Mouse (Mus musculus) lung, postnatal 10 days (tissue): ENCODE data around the gene Zfp296.
"Not testable (repeated sequence)": the region's sequence is repeated elsewhere in the genome, so short reads cannot be mapped to it uniquely, and the experiment has no call there.

ENCODE experiments used
- DNase-seq: peaks from one replicate; pipeline ENCODE4 v3.0.0; 2021

The Zfp296 gene

DNA sequence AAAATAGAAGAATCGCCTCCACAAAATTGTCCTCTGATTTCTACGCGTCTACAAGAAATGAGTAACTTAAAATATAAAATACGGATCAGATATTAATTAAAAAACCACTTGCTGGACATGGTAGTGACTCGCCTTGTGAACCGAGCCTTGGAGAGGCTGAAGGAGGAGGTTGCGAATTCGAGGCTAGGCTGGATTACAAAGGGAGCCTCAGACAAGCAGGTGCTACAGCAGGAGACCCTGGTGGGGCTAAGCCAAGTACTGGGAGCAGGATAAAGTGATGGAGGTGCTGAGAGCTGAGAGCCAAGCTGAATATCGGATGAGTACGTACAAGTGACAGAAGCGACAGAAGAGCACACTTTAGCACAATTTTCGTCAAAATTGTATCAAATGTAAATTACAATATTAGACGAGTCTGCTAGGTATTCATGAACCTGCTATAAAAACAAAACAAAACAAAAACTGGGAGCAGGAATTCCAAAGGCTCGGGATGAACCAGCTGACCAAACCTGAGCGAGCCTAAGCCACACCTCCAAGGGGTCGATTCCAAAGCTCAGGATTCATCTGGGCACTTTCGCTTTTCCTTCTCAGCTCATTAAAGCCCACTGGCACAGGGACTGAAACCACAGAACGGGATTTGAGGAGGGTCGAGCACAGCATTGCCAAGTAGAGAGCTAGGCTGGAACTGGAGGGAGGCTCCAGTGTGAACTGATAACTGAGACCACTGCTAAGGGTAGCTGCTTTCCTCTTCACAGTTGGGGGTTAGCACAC, 14.3 kb upstream of the Zfp296 start, which contains the start of gene Ppp1r37:
TSS of gene Ppp1r37 (minus strand) at position 434 of the 768 bp plus-strand sequence.
- DNase-seq = peak; percentile 68

DNA sequence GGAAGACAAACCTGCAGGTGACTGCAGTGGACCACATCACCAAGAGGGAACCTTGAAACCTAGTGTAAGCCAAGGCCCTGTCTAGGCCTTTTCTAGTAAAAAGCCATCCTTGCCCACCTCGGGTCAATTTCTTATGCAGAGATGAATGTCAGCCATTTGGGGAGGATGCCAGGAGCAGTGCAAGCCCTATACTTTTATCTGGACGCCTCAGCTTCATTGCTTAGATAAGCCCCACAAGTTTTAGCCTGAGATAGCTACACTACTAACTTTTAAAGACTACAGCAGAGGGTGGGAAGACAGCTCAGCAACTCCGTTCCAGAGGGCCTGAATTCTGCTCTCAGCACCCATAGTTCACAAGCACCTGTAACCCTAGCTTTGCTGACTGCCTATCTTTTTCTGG, 13.2 kb upstream of the Zfp296 start:
- DNase-seq = no peak

DNA sequence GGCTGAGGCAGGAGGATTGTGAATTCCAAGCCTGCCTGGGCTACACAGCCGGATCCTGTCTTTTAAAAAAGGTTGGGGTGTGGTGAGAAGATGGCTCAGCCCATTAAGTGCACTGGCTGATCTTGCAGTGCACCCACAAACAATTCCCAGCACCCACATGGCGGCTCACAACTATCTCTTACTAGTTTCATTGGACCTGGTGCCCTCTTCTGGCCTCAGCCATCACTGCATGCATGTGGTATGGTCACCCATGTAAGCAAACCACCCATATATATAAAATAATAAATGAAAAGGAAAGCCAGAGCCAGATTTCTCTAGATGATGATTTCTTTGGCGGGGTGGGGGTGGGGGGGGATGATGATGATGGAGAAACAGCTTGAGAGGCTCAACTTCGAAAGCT, 12.6 kb upstream of the Zfp296 start:
- DNase-seq = peak; percentile 42

DNA sequence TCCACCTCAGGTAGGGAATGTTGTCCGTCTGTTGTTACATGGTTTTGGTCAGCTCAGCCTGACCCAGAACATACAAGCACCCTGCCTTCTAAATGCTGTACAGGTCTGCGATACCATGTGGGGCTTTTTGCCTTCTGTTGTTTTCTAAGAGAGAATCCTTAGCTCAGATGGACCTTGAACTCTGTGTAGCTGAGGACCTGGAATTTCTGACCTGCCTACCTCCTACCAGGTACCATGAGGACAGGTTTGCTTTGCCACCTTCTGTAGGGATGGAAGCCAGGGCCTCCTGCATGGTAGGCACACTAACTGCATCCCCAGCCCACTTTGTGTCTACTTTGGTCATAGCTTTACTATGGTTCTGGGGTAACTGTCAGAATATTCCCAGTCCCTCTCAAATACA, 11.3 kb upstream of the Zfp296 start:
- DNase-seq = no peak

DNA sequence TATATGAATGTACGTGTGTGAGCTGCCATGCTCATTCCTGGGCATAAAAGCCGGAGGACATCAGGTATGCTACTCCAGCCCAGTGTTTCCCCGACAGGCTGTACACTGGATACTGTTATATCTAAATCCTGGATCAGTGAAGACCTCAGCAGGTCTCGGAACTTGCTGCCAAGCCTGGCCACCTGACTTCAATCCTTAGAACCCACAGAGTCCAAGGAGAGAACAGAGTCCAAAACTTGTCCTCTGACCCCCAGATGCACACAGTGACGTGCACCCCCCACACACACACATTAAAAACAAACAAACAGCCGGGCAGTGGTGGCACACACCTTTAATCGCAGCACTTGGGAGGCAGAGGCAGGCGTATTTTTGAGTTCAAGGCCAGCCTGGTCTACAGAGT, 9.7 kb upstream of the Zfp296 start:
- DNase-seq = no peak

DNA sequence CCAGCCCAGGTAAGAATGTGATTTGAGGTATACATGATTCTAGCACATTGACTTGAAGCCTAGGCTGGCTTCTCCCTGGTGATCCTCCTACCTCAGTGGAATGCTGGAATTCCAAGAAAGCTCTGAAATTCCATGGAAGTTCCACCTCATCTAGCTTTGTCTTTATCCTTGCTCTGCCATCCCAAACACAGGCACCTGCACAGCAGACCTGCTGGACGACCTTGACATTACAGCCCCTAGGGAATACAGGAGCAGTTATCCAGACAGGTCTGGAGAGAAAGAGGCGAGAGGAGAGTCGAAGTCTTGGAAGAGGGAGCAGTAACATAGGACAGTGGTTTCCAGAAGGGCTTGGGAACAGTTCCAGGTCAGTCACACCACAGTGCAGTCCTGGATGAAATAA, 7.4 kb upstream of the Zfp296 start:
- DNase-seq = no peak

DNA sequence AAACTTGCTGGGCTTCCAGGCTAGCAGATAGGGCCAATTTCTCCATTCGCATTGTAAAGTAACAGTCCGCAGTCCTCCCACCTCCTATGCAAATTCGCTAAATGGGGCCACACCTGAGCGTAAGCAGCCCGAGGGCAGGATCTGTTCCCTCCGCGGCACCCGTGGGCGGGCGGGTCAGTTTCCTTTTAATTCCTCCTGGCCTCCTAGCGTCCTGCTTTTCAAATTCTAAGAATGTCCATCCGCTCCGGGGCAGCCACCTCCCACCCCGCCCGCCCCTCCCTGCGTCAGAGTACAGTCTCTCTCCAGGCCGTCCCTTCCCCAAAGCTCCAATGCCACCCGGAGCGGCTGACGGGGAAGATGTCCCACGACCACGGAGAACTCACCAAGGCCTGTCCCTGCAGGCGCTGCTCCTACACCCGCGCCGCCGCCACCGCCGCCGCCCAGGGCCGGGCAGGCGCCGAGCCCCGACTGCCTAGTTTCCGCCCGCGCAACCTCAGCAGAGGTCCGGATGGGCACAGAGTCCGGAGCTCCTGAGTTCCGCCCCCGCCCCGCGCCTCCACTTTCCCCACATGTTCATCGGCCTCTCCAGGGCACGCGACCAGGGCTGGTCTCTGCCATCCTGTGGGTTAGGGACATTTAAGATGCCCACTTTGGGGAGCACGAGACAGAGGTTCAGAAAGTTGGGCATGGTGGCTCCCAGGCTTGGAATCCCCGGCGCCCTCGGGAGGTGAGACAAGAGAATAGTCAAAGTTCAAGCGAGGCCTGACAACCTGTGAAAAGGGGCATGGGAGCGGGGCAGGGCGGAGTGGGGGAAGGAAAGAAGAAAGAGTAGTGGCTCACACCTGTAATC, 3.9 kb upstream of the Zfp296 start:
- peak; percentile 90 for DNase-seq

DNA sequence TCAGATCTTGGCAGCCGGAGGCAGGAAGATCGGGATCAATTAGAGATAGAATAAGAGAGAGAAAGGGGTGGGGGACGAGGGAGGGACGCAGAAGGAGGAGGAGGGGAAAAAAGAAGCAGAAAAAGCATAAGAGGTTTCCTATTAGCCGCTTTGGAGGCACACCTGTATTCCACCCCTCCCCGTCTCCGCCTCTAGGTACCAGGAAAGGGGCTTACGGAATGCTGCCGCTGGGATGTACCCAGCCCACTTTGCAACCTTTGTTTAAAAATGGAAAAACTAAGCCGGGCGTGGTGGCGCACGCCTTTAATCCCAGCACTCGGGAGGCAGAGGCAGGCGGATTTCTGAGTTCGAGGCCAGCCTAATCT, 3.3 kb upstream of the Zfp296 start:
- DNase-seq = no peak

DNA sequence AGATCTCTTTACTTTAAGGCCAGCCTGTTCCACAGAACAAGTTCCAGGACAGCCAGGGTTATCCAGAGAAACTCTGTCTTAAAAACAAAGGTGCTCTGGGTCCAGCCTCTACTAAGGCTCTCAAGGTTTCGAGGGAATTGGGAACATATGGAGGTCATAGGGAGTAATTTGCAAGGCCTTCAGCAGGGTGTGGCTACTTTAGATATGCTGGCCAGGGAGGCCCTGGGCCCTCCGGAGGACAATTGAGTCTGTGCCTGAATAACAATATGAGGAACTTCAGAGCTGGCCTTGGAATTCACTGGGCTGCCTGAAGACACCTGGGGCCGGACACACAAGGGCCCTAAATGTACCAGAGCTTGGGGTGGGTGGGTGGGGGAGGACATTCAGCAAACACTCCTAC, 1.5 kb upstream of the Zfp296 start:
- DNase-seq = no peak

DNA sequence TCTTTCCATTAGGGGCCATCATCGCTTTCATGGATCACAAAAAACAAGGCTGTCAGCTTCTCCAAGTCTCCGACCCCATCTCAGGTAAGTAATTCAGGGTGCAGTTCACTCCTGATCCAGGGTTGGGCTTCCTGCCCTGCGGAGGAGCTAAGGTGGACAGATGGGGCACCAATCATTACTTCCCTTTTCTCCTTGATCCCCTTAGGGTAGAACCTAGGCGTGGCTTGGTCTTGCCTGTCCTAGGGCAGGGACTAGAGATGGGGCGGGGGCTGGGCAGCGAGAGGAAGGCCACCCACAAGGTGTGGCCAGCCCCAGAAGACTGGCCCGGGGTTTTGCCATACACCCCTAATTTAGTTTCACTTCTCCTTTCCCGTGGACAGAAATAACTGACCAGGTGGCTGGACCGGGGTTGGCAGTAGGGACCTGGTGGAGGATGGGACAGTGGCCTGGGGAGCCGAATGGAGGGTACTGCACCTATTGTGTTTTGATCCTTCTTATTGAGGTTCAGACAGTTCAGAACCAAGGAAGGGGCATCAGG, 859 bp downstream of the Zfp296 start:
- DNase-seq = no peak

DNA sequence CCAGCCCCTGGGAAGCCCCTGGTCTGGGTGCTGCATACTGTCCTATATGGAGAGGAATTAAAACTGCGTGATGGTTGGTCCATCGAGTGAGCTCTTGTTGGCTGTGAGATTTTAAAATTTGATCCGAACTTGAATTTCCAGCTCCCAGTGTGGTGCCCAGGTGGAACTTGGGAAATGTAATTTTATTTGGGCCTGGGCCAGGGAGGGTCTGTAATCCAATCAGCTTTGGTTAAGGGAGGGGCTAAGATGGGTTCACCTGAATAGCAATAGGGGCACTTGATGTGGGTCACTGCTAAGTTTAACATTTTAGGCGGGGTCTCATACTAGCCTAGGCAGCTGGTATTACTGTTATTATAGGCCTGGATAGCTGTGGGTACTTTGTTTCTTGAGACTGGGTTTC, 1.3 kb downstream of the Zfp296 start:
- DNase-seq = no peak

DNA sequence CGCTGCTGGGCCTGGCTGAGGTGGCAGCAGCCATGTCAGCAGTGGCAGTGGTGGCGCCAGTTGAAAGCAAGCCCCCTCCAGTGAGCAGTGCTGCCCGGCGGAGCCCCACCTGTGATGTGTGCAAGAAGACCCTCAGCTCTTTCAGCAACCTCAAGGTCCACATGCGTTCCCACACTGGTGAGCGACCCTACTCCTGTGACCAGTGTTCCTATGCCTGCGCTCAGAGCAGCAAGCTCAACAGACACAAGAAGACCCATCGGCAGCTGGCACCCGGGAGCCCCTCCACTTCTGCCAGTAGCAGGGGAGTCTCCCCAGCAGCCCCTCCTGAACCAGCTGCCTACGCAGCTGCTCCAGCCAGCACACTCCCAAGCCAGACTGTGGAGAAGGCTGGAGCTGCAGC, 2.7 kb downstream of the Zfp296 start:
- DNase-seq = no peak

DNA sequence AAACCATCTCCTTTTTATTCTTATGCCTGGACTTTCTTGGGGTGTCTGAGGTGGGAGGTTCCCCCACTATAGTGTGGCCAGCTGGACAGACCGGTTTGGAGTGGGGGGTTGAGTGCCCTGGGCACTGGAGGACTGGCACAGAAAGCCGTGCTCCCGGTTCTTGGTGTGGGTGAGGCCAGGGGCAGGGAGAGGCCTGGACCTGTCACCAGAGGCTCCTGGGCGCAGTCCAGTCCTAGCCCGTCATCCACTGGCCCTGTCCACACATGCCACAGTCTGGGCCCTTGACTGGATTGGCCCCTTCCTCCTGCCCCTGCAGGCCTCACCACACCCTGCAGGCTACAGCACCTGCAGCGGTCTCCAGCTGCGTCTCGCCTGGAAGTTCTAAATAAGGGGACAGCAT, 3.5 kb downstream of the Zfp296 start:
- peak; percentile 72 for DNase-seq

DNA sequence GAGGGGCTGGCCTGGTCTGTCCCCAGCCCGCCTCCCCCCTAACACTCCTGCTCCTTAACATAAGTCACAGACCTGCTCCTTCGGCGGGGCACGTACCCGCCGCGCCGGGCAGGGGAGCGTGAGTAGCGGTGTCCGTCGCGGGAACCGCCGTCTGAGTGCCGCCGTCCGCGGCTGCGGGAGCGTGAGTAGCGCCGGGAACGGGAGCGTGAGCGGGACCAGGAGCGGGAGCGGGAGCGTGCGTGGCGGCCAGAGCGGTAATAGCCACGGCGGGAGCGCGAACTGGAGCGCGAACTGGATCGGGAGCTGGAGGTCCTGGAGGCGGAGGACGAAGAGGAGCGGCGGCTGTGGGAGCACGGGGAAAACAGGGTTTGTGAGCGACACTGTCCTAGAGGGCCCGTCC, 9.2 kb downstream of the Zfp296 start:
- no peak for DNase-seq

DNA sequence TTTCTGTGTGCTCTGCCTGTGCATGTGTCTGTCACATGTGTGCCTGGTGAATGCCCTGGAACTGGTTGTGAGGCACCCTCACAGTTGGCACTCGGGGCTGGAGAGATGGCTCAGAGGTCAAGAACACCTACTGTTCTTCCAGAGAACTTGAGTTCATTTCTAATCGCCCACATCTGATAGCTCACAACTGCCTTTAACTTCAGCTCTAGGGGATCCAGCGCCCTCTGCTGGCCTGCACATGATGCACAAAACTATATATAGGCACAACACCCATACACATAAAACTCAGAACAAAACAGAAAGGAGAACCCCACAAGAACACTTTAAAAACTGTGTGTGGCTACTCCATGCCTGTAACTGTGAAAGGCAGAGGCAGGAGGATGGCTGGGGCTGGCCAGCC, 12.1 kb downstream of the Zfp296 start:
- DNase-seq = peak; percentile 67

DNA sequence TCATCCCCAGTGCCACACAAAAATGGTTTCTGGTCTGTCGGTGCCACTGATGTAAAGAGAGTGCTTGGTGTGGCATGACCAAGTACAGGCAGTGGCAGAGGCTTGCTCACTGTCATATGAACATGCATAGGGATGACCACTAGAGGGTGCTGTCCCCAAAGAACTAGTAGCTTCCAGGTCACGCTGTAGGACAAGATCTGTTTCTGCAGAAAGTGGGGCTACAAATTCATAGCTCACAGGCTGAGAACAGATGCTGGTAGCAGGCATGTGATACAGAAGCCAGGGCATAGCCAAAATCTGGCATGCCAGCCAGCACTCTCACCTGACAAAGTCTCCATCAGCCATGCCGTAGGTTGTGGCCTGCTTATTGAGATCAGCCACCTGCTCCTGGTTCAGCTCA, 12.8 kb downstream of the Zfp296 start:
- peak; percentile 89 for DNase-seq

DNA sequence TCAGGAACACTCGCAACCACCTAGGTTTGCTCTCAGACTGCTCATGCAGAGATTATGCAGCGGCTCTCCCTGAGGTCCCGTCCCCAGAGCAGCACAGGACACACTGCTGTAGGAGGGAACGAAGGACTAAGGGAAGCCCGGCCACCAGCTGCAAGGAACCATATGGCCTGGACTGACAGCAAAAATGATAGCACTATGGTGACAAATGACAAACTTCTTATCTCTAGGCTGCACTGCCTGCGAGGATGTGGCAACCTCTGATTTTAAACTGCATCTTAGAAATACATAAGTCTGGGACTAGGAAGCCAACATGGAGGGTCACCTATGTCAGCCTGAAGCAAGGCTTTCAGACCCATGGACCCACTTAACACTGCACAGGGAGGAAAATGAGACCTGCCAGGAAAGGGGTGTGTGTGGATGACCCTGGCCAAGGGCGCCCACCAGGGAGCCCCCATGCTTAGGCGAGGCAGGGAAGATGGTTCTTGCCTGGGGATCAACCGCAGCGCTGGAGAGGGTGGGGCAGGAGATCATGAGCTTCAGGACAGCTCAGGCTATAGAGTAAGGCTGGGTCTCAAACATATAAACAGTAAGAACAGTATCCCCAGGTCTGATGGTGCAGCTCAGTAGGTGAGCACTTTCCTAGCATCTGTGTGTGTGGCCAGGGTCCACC, 16.1 kb downstream of the Zfp296 start:
- DNase-seq = no peak

DNA sequence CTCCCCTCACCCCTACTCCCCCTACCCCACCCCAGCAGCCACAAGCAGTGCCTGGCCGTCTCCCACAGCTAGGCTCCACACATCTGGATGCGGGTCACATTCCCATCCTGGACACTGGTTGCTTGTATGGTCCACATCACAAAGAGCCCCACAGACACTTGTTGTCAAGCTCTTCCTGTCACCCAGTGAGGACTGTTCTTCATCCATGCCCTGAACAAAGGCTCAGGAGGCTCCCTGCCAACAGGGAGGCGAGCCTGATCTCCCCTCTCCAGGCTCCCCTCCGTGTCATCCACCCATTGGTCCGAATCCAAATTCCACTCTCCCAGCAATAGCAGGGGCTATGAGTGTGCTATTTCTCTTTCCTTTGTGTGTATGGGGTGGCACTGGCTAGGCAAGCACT, 23.5 kb downstream of the Zfp296 start:
- DNase-seq = no peak

DNA sequence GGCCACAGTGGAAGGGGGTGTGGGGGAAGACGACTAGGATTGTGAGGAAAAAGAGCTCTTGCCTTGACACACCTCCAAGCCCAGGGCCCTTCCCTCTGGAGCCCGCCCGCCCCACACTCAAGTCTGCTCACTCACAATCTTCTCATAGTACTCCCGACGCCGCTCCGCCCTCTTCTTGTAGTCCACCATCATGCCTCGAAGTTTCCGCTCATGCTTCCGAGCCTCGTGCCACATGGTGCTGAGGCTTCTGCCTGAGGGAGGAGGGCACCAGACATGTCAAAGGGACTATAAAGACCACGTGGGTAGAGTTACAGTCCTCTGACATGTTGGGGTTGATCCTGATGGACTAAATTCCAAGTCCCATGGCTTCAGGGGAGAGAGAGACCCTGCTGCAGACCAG, 26.0 kb downstream of the Zfp296 start:
- DNase-seq = no peak

DNA sequence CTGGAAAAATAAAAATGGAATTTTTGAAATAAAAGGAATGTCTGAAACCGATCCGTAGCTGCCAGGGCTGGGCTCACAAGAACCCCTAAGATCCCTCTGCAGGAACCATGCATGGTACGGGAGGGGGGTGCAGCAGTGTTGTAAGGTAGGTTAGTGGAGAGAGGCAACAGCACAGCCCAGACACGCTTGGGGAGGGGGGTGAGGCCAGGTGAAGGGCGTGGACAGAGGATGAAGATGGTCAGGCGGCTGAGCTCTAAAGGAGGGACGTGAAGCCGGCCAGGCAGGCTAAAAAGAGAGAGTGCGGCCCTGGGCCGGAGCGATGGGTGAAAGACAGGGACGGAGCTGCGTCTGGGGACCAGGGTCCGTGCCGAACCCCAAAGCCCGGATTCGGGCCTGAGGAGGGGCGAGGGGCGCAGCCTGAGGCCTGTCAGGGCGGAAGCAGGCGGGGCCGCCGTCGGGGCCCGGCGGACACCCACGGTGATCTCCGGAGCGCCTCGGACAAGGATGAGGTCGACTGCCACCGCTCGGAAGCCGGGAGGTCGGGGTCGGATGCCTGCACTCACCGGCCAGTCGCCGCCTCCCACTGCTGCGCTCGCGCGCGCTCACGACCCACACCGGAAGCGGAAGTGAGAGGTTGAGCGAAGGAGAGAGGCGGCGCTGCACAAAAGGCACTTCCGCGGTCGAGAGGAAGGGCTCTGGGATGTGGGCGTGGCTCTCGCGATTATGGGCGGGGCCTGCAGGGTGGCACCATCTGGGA, 26.9 kb downstream of the Zfp296 start, which contains the start of gene Clasrp:
TSS of gene Clasrp (minus strand) at position 638 of the 757 bp plus-strand sequence.
- peak; percentile 99 for DNase-seq

DNA sequence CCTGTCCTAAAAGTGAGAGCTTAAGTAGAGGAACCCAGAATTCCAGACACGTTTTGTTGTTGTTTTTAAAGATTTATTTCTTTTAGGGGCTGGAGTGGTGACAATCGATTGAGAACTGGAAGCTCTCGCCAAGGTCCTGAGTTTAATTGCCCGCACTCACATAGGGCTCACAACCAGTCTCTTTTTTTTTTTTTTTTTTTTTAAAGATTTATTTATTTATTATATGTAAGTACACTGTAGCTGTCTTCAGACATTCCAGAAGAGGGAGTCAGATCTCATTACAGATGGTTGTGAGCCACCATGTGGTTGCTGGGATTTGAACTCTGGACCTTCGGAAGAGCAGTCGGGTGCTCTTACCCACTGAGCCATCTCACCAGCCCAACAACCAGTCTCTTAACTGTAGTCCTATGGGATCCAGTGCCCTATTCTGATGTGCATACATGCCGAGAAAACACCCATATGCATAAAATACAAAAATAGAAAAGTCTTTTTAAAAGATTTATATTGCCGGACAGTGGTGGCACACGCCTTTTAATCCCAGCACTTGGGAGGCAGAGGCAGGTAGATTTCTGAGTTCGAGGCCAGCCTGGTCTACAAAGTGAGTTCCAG, 27.6 kb downstream of the Zfp296 start:
- DNase-seq = not testable (repeated sequence)

DNA sequence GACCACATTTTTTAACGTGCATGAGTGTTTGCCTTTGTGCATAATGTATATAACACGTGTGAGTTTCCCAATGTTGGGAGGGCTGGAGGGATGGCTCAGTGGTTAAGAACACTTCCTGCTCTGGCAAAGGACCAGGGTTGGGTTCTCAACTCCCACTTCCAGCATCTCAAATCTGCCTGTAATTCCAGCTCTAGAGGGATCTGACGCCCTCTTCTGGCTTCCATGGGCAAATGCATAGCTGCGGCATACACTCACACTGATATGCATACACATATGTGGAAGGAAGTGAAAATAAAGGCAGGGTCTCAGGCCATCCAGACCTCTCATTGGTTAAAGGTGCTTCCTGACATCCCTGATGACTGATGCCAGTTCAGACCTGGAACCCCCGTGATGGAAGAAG, 30.2 kb downstream of the Zfp296 start:
- DNase-seq = no peak
